Mouse (Mus musculus) liver, embryonic 12.5 days (tissue): ENCODE results near the gene Acrbp. TPM values are rescaled to one million over a fixed set of nuclear protein-coding genes. Genes with fewer than 3 reads are reported as not detected.
"Not testable (repeated sequence)": the region's sequence is repeated elsewhere in the genome, so short reads cannot be mapped to it uniquely, and the experiment has no call there.

ENCODE experiments used
- ATAC-seq: fragments of 200-750 bp; cut with Nextera tagmentation; 2 replicates; pipeline ENCODE4 v1.8.0; 2017; ENCODE audit warnings: moderate number of reproducible peaks, mild to moderate bottlenecking, moderate library complexity
- H3K27ac ChIP-seq: fragments of 300-500 bp; sonication (generic); 2 replicates; pipeline ENCODE4 v1.5.1; 2016; ENCODE audit warnings: mild to moderate bottlenecking
- H3K27me3 ChIP-seq: fragments of 300-500 bp; sonication (generic); replicated peaks from 2 replicates; pipeline ENCODE4 v1.6.1; 2016; ENCODE audit warnings: mild to moderate bottlenecking, moderate library complexity
- H3K36me3 ChIP-seq: fragments of 300-500 bp; sonication (generic); 2 replicates; pipeline ENCODE4 v1.6.1; 2016; ENCODE audit warnings: mild to moderate bottlenecking, moderate library complexity
- H3K4me1 ChIP-seq: fragments of 300-500 bp; sonication (generic); 2 replicates; pipeline ENCODE4 v1.6.1; 2016
- H3K4me2 ChIP-seq: fragments of 300-500 bp; sonication (generic); 2 replicates; pipeline ENCODE4 v1.6.1; 2016; ENCODE audit warnings: mild to moderate bottlenecking, moderate library complexity
- H3K4me3 ChIP-seq: fragments of 300-500 bp; sonication (generic); 2 replicates; pipeline ENCODE4 v1.5.1; 2016; ENCODE audit warnings: mild to moderate bottlenecking, moderate library complexity
- H3K9ac ChIP-seq: fragments of 300-500 bp; sonication (generic); 2 replicates; pipeline ENCODE4 v1.6.1; 2016; ENCODE audit warnings: mild to moderate bottlenecking, moderate library complexity
- H3K9me3 ChIP-seq: fragments of 300-500 bp; sonication (generic); replicated peaks from 2 replicates; pipeline ENCODE4 v1.6.1; 2016; ENCODE audit warnings: mild to moderate bottlenecking, moderate library complexity
- WGBS: fragments of 180-500 bp; shearing (Covaris S2); methylation state at CpG from one replicate; pipeline ENCODE4 v1.1.7; 2016; ENCODE audit not compliant: insufficient replicate concordance; 5-methylcytosine and 5-hydroxymethylcytosine counted together
- polyA plus RNA-seq: library from polyadenylated mRNA; unstranded; fragments of >200 nt; fragmentation: Nextera tagmentation; extraction: Ambion mirVana; gene quantifications from 2 replicates; pipeline ENCODE4 v1.2.1, GENCODE M21; 2016

Acrbp gene
- 2.8 and 3.7 TPM in 2 replicates for polyA plus RNA-seq

DNA sequence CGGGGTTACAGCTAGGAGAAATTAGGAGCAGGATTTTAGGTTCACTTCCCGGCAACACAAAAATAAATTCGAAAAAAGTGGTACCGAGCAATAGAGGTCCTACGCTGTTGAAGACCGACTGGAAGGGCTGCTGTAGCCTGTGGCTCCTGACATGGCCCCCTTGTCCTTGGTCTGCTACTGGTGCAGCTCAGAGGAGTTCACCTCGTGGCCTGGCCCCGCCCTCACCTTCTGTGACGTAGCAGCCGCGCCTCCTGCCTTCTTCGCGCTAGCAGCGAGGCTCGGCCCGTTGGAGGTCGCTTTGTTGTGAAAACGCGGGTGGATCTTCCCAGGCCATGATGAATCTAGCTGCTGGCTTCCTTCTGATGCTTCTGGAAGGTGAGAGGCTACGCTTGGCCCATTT, at the start of gene Acrbp:
Gene Acrbp (plus strand): TSS at position 12 of the 400 bp plus-strand sequence.
- Histone ChIP-seq H3K36me3 (peaks cover 74% of the 10 kb centered on the region), H3K27me3 (no peaks in the 10 kb centered on the region), H3K4me2 (peak within 1 kb of the TSS; percentile 36), H3K4me1 (peaks cover 14% of the 10 kb centered on the region), H3K9ac (no peak within 1 kb of the TSS), H3K4me3 (no peak within 1 kb of the TSS), H3K27ac (no peak within 1 kb of the TSS), H3K9me3 (no peaks in the 10 kb centered on the region)
- ATAC-seq: no peak; the same call in 1 of the 2 replicates
- WGBS: 37% methylated on average over 20 of the region's 20 CpGs

DNA sequence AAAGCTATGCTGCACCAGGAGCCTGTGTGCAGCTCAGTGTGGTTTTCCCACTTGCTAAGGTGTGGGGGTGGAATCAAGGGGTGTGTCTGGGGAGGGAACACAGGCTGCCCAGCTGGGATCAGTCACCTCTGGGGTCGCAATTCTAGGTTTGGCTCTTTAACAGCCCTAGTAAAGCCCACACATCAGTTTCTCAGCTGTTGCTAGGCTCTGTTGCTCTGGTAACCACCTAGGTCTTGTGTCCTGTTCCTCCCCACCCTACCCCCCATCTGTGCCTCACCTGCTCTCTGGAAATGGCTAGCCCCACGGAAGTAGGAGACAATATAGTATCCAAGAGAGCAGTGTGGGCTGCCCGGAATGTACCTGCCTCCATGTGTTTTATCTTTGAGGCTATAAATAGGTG, 45.8 kb upstream of the Acrbp start:
- H3K9ac ChIP-seq: no peak overlapping the region
- no peak overlapping the region for H3K4me3 ChIP-seq
- WGBS: 45% methylated on average over 3 of the region's 3 CpGs
- no peaks in the 10 kb centered on the region for H3K9me3 ChIP-seq
- ATAC-seq: no peak
- H3K4me2 ChIP-seq: no peak overlapping the region
- peaks cover 12% of the 10 kb centered on the region for H3K4me1 ChIP-seq
- H3K27me3 ChIP-seq: peaks cover 68% of the 10 kb centered on the region
- H3K27ac ChIP-seq: no peak overlapping the region
- H3K36me3 ChIP-seq: no peaks in the 10 kb centered on the region

DNA sequence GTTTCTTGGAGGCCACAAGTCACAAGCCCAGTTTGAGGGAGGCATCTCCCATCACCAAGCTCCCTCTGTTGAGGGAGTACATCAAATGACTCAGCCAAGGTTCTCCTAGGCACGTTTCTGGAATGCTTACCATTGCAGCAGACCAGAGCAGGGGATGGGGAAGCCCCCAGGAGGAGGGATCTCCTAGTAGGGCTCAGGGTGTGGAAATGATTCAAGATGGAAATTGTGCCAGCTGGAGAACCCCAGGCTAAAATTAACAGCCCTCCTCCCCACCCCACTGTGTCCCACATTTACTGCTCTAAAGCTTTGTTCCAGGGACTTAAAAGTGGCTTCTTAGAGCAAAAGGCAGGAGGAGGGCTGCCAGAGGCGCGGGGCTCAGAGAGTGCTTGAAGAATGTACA, 44.4 kb upstream of the Acrbp start:
- WGBS: 56% methylated on average over 3 of the region's 3 CpGs
- no peak overlapping the region for H3K9ac ChIP-seq
- H3K27ac ChIP-seq: no peak overlapping the region
- H3K9me3 ChIP-seq: no peaks in the 10 kb centered on the region
- no peaks in the 10 kb centered on the region for H3K36me3 ChIP-seq
- H3K4me3 ChIP-seq: no peak overlapping the region
- H3K27me3 ChIP-seq: peaks cover 54% of the 10 kb centered on the region
- H3K4me2 ChIP-seq: no peak overlapping the region
- ATAC-seq: no peak
- H3K4me1 ChIP-seq: peaks cover 17% of the 10 kb centered on the region

DNA sequence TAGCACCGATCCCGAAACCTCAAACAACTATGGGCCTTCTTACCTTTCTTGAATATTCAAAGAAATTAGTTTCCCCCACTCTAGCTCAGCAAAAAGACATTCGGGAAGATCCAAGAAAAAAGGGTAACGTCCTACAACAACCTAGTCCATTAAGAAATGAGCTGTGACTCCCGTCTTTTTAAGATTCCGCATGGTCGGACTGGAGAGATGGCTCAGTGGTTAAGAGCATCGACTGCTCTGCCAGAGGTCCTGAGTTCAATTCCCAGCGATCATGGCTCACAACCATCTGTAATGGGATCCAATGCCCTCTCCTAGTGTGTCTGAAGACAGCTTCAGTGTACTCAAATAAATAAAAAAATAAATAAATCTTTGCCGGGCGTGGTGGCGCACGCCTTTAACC, 41.4 kb upstream of the Acrbp start:
- 41% methylated on average over 13 of the region's 13 CpGs for WGBS

DNA sequence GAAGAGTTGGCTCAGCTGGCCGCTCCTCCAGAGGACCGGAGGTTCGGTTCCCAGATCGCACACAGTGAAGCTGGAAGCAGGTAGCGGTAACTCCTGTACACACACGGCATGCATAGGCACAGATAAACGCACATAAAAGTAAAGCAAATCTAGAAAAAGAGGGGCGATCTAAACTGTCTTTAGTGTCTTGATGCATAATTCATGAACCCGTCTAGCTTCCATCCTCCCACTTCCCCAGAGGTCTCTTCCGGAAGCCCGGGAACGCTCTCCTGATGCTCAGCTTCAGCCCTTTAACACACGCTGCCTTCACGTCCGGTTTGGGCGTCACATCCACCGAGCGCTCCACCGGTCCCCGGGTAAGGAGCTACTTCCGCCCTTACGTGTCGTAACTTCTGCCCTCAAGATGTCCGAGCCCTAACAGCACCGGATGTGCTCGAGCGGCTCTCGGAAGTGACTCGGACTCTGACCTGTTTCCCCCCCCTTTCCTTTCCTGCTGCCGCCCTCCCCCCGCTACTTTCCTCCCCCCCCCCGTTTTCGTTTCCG, 40.8 kb upstream of the Acrbp start:
- H3K4me2 ChIP-seq: peak overlapping the region; percentile 92
- peak overlapping the region; percentile 99 for H3K4me3 ChIP-seq
- H3K4me1 ChIP-seq: peaks cover 45% of the 10 kb centered on the region
- WGBS: under 1% methylated on average over 30 of the region's 34 CpGs
- H3K27ac ChIP-seq: peak overlapping the region; percentile 94
- peak overlapping the region; percentile 97 for H3K9ac ChIP-seq
- peaks cover 19% of the 10 kb centered on the region for H3K27me3 ChIP-seq
- no peaks in the 10 kb centered on the region for H3K9me3 ChIP-seq
- peaks cover 33% of the 10 kb centered on the region for H3K36me3 ChIP-seq
- ATAC-seq: peak; percentile 98

More for the DNA sequence above, 41.4 kb upstream of the Acrbp start:
- Histone ChIP-seq H3K4me1 (peaks cover 45% of the 10 kb centered on the region), H3K27me3 (peaks cover 25% of the 10 kb centered on the region), H3K9me3 (no peaks in the 10 kb centered on the region), H3K4me2 (peak overlapping the region; percentile 92), H3K27ac (peak overlapping the region; percentile 94), H3K9ac (peak overlapping the region; percentile 97), H3K36me3 (peaks cover 27% of the 10 kb centered on the region), H3K4me3 (peak overlapping the region; percentile 99)
- no peak for ATAC-seq

DNA sequence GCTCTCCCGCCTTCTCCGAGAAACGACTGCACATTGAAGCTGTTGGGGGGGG, 40.5 kb upstream of the Acrbp start, which contains the start of gene Zfp384:
Gene Zfp384 (plus strand): TSS at position 17 of the 52 bp plus-strand sequence.
- H3K4me1 ChIP-seq: peaks cover 45% of the 10 kb centered on the region
- 0% methylated on average over 2 of the region's 3 CpGs for WGBS
- peak within 1 kb of the TSS; percentile 94 for H3K27ac ChIP-seq
- H3K36me3 ChIP-seq: peaks cover 36% of the 10 kb centered on the region
- no peaks in the 10 kb centered on the region for H3K9me3 ChIP-seq
- peaks cover 16% of the 10 kb centered on the region for H3K27me3 ChIP-seq
- H3K4me2 ChIP-seq: peak within 1 kb of the TSS; percentile 92
- ATAC-seq: no peak
- peak within 1 kb of the TSS; percentile 97 for H3K9ac ChIP-seq
- H3K4me3 ChIP-seq: peak within 1 kb of the TSS; percentile 99

DNA sequence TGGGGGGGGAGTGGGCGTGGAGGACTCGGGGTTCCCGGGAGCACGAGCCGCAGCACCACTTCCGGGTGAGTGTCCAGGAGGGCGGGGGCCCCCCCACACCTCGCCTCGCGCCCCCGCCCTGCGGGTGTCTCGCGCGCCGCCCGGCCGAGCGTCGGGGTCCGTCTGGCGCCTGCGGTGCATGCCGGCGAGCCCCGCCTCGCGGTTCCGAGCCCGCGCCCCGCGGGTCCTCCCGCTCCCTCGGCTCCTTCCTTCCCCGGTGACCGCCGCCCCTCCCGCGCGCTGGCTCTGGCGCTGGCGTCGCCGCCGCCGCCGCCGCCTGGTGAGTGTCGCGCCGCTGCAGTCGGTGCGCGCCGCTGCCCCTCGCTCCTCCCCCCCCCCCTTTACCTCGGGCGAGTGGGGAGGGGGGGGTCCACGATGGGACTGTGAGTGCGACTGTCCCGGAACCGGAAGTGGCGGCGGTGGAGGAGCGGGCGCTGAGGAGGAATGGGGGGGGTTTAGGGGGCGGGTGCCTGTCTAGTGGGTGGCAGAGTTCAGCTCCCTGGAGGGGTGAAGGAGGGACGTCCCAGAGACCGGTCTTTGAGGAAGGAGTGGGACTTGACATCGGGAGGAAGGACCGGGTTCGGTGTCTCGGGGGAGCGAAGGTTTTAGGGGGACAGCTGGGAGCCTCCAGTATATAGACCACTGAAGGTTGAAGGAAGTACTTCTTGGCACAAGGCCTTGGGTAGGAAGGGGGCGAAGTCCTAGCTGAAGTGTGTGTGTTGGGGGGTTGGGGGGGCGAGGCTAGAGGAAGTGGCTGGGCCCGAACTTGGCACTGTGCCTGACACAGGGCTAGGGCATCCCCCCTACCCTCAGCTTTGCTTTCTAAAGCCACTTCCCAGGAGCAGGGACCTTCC, 40.1 kb upstream of the Acrbp start:
- H3K9ac ChIP-seq: peak overlapping the region; percentile 97
- peak; percentile 87 for ATAC-seq
- H3K4me2 ChIP-seq: peak overlapping the region; percentile 92
- no peaks in the 10 kb centered on the region for H3K9me3 ChIP-seq
- under 1% methylated on average over 65 of the region's 78 CpGs for WGBS
- peaks cover 48% of the 10 kb centered on the region for H3K4me1 ChIP-seq
- H3K27ac ChIP-seq: peak overlapping the region; percentile 94
- H3K4me3 ChIP-seq: peak overlapping the region; percentile 99
- H3K36me3 ChIP-seq: peaks cover 40% of the 10 kb centered on the region
- peaks cover 11% of the 10 kb centered on the region for H3K27me3 ChIP-seq

DNA sequence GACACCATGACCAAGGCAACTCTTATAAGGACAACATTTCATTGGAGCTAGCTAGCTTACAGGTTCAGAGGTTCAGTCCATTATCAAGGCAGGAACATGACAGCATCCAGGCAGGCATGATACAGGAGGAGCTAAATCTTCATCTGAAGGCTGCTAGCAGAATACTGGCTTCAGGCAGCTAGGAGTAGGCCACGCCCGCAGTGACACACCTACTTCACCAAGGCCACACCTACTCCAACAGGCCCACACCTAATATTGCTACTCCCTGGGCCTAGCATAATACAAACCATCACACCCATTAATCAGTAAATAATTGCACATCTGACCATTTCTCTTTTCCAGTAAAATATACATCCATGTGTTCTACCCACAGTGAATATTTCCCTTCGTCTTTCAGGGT, 31.8 kb upstream of the Acrbp start:
- 78% methylated on average over 3 of the region's 3 CpGs for WGBS
- no peak overlapping the region for H3K4me3 ChIP-seq
- H3K9me3 ChIP-seq: no peaks in the 10 kb centered on the region
- peaks cover 40% of the 10 kb centered on the region for H3K4me1 ChIP-seq
- no peak overlapping the region for H3K9ac ChIP-seq
- no peak overlapping the region for H3K27ac ChIP-seq
- peak; percentile 96 for ATAC-seq
- H3K27me3 ChIP-seq: no peaks in the 10 kb centered on the region
- H3K36me3 ChIP-seq: peaks cover 88% of the 10 kb centered on the region
- H3K4me2 ChIP-seq: 0 out of 2 replicates have a peak overlapping the region, but pooled peaks have one; percentile 2

DNA sequence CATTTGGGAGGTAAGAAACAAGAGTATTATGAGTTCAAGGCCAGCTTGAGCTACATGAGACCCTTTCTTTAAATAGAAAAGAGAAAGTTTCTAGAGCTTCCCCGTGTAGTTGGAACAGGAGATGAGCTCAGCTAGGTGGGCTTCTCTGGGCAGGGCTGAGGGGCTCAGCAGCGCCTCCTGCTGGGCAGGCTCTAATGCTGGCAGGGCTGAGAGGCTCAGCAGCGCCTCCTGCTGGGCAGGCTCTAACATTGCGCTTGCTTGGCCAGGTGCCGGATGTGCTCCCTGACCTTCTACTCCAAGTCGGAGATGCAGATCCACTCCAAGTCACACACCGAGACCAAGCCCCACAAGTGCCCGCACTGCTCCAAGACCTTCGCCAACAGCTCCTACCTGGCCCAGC, 19.0 kb upstream of the Acrbp start:
- H3K36me3 ChIP-seq: peaks cover 94% of the 10 kb centered on the region
- 47% methylated on average over 9 of the region's 9 CpGs for WGBS
- ATAC-seq: peak; percentile 40; the same call in 1 of the 2 replicates

DNA sequence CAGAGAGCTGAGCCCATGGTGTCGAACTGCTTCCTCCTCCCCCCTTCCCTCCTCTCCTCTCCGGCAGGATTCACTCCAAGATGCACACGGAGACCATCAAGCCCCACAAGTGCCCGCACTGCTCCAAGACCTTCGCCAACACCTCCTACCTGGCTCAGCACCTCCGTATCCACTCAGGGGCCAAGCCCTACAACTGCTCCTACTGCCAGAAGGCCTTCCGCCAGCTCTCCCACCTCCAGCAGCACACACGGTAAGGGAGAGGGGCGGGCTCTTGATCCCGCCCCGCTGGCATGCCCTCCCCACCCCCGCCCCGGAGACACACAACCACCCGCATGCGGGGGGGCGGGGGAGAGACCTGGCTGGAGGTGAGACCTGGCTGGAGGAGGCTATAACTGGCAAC, 17.9 kb upstream of the Acrbp start:
- Histone ChIP-seq H3K9me3 (no peaks in the 10 kb centered on the region), H3K27ac (no peak overlapping the region), H3K9ac (no peak overlapping the region), H3K4me3 (no peak overlapping the region), H3K36me3 (peaks cover 94% of the 10 kb centered on the region), H3K4me2 (no peak overlapping the region), H3K4me1 (no peaks in the 10 kb centered on the region), H3K27me3 (no peaks in the 10 kb centered on the region)
- ATAC-seq: no peak
- 84% methylated on average over 16 of the region's 16 CpGs for WGBS

More for the DNA sequence above, 19.0 kb upstream of the Acrbp start:
- not testable (repeated sequence) for H3K27me3 ChIP-seq, H3K4me2 ChIP-seq, H3K4me3 ChIP-seq, H3K9me3 ChIP-seq, H3K27ac ChIP-seq, H3K4me1 ChIP-seq, H3K9ac ChIP-seq

DNA sequence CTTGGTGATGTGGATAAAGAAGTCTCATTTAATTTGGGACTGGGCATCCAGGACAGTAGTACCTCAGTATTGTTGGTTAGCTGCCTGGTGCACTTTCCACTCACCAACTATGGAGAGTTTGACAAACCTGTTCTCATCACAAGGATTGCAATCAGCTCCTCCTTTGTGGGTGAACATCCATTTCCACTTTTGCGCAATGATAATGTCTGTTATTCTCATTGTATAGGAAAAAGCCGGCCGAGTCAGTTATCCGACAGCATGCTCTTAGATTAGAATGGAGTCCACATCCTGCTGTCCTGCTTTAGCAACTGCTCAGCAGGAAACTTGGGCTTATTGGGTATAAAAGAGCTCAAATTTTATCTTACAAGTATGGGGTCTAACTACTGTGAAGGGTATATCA, 10.8 kb upstream of the Acrbp start:
- Histone ChIP-seq H3K4me1 (peaks cover 34% of the 10 kb centered on the region), H3K27me3 (no peaks in the 10 kb centered on the region), H3K9me3 (no peaks in the 10 kb centered on the region), H3K27ac (peak overlapping the region; percentile 75), H3K4me3 (peak overlapping the region; percentile 75), H3K36me3 (peaks cover 50% of the 10 kb centered on the region), H3K9ac (peak overlapping the region; percentile 59; the same call in 1 of the 2 replicates), H3K4me2 (peak overlapping the region; percentile 81)
- WGBS: 90% methylated on average over 4 of the region's 4 CpGs
- ATAC-seq: no peak

DNA sequence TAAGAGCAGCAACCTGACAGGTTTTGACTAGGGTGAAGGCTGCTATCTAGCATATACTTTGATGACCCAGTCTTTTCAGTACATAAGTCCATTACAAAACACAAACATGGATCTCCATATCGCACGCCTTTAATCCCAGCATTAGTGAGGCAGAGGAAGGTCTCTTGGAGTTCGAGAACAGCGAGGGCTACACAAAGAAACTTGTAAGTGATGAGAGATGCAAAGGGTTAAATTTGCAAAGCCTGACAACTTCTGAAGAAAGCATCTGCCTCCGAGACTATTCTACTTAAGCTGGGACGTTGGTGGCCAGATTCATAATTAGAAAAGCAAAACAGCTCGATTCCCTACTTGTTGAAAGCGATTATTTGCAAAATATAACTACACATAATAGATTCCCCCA, 10.4 kb upstream of the Acrbp start:
- peaks cover 50% of the 10 kb centered on the region for H3K36me3 ChIP-seq
- H3K4me2 ChIP-seq: peak overlapping the region; percentile 81
- peak; percentile 2; the same call in 1 of the 2 replicates for ATAC-seq
- peaks cover 34% of the 10 kb centered on the region for H3K4me1 ChIP-seq
- H3K4me3 ChIP-seq: peak overlapping the region; percentile 75
- H3K9me3 ChIP-seq: no peaks in the 10 kb centered on the region
- H3K27ac ChIP-seq: peak overlapping the region; percentile 75
- H3K9ac ChIP-seq: peak overlapping the region; percentile 59
- WGBS: 4% methylated on average over 8 of the region's 8 CpGs
- no peaks in the 10 kb centered on the region for H3K27me3 ChIP-seq
